Mouse (Mus musculus) liver, adult 2 months (tissue): ENCODE measurements at regions not wholly inside any gene's neighbourhood (a gene's known extent, or its start where the extent isn't known, plus 50 kb on each side); places are given as distances from the start of the nearest gene placed in this dataset.

Experiments
- DNase-seq: peaks from one replicate; pipeline ENCODE4 v3.0.0-alpha.2; 2011; ENCODE audit warnings: low read depth, low spot score; ENCODE audit errors: extremely low read depth
- H3K27ac ChIP-seq: fragments of 200-500 bp; replicated peaks from 2 replicates; pipeline ENCODE4 v1.5.1; 2012; ENCODE audit warnings: low read depth, mild to moderate bottlenecking, control low read depth, inconsistent platforms, low read length; ENCODE audit not compliant: insufficient read depth
- H3K27me3 ChIP-seq: fragments of 200-500 bp; 2 replicates; pipeline ENCODE4 v1.6.1; 2012; ENCODE audit warnings: mild to moderate bottlenecking, moderate library complexity, low read length, inconsistent platforms; ENCODE audit not compliant: control insufficient read depth, insufficient read depth
- H3K36me3 ChIP-seq: fragments of 200-500 bp; 2 replicates; pipeline ENCODE4 v1.6.1; 2012; ENCODE audit warnings: low read length, inconsistent platforms; ENCODE audit not compliant: control insufficient read depth, insufficient read depth
- H3K4me1 ChIP-seq: fragments of 200-500 bp; 2 replicates; pipeline ENCODE4 v1.6.1; 2011; ENCODE audit warnings: low read length; ENCODE audit not compliant: control insufficient read depth, insufficient read depth
- H3K4me3 ChIP-seq: fragments of 200-500 bp; 2 replicates; pipeline ENCODE4 v1.5.1; 2011; ENCODE audit warnings: low read depth, mild to moderate bottlenecking, control low read depth, low read length, moderate library complexity; ENCODE audit not compliant: insufficient read depth
- H3K79me2 ChIP-seq: fragments of 200-500 bp; 2 replicates; pipeline ENCODE4 v1.6.1; 2012; ENCODE audit warnings: inconsistent platforms, mild to moderate bottlenecking, low read length, moderate library complexity; ENCODE audit not compliant: control insufficient read depth, insufficient read depth
- H3K9ac ChIP-seq: fragments of 200-500 bp; 2 replicates; pipeline ENCODE4 v1.6.1; 2012; ENCODE audit warnings: low read depth, mild to moderate bottlenecking, control low read depth, inconsistent platforms, low read length
- CTCF ChIP-seq: fragments of 200-500 bp; IDR thresholded peaks from 2 replicates; pipeline ENCODE4 v1.5.1; 2011; ENCODE audit warnings: low read depth, low read length, control low read depth
- POLR2A ChIP-seq: fragments of 200-500 bp; IDR thresholded peaks from 2 replicates; pipeline ENCODE4 v1.6.1; 2011; ENCODE audit warnings: low read length, control low read depth; ENCODE audit not compliant: insufficient read depth; ENCODE audit errors: extremely low read depth
- WGBS: fragments of 180-500 bp; shearing (Covaris S2); methylation state at CpG from one replicate; pipeline ENCODE4 v1.1.7; 2018; 5-methylcytosine and 5-hydroxymethylcytosine counted together

- Histone ChIP-seq H3K9ac (no peak overlapping the region), H3K4me1 (no peaks in the 10 kb centered on the region), H3K4me3 (no peak overlapping the region), H3K27me3 (no peaks in the 10 kb centered on the region), H3K27ac (no peak overlapping the region), H3K36me3 (no peaks in the 10 kb centered on the region), H3K79me2 (no peaks in the 10 kb centered on the region)
- no peak for TF ChIP-seq POLR2A
- TF ChIP-seq CTCF = peak; percentile 18; the same call in 1 of the 2 replicates
- WGBS = 41% methylated on average over 2 of the region's 2 CpGs
- DNase-seq = peak; percentile 13
These were observed 1390.0 kb downstream of the Amy2a5 start for GRCm38 (mm10) chr3:111868620-111869019.
